Mouse (Mus musculus): Measurements from ENCODE around the gene Hoxc5. TPM values are rescaled to one million over a fixed set of nuclear protein-coding genes. Genes with fewer than 3 reads are reported as not detected.

The Hoxc5 gene
- polyA plus RNA-seq, 1 experiment from 2014 or later = not detected

GRCm38 (mm10) chr15:103005308-103005707, 38.1 kb downstream of the Hoxc5 start:
- peaks cover 99% of the 10 kb centered on the region for H3K27me3 ChIP-seq (ENCODE audit: control insufficient read depth, insufficient read depth, low read length)
- under 1% methylated on average over 17 of the region's 17 CpGs for WGBS
- H3K9ac ChIP-seq (ENCODE audit: low read length) = no peak overlapping the region
- DNase-seq (ENCODE audit: low spot score) = no peak
- H3K4me3 ChIP-seq (ENCODE audit: low read depth, low read length) = no peak overlapping the region
- H3K4me1 ChIP-seq (replicated peaks; ENCODE audit: control insufficient read depth, insufficient read depth, low read length) = no peaks in the 10 kb centered on the region
- H3K27ac ChIP-seq (ENCODE audit: low read depth, low read length) = no peak overlapping the region
- H3K36me3 ChIP-seq (ENCODE audit: control insufficient read depth, insufficient read depth, low read length) = no peaks in the 10 kb centered on the region
- no peaks in the 10 kb centered on the region for H3K9me3 ChIP-seq (ENCODE audit: control insufficient read depth, low read length)
- no peak for ATAC-seq (replicated peaks; ENCODE audit: low FRiP score)
- H3K4me2 ChIP-seq (ENCODE audit: low read depth, low read length, severe bottlenecking) = no peak overlapping the region

GRCm38 (mm10) chr15:103005797-103006196, 38.6 kb downstream of the Hoxc5 start:
- Histone ChIP-seq H3K27ac (ENCODE audit: low read depth, low read length) (no peak overlapping the region), H3K36me3 (ENCODE audit: control insufficient read depth, insufficient read depth, low read length) (no peaks in the 10 kb centered on the region), H3K4me2 (ENCODE audit: low read depth, low read length, severe bottlenecking) (no peak overlapping the region), H3K27me3 (ENCODE audit: control insufficient read depth, insufficient read depth, low read length) (peaks cover 99% of the 10 kb centered on the region), H3K4me1 (replicated peaks; ENCODE audit: control insufficient read depth, insufficient read depth, low read length) (no peaks in the 10 kb centered on the region), H3K9ac (ENCODE audit: low read length) (no peak overlapping the region), H3K4me3 (ENCODE audit: low read depth, low read length) (no peak overlapping the region), H3K9me3 (ENCODE audit: control insufficient read depth, low read length) (no peaks in the 10 kb centered on the region)
- DNase-seq (ENCODE audit: low spot score) (no peak), ATAC-seq (replicated peaks; ENCODE audit: low FRiP score) (no peak)
- 0% methylated on average over 5 of the region's 5 CpGs for WGBS

- 32% methylated on average over 1 of the region's 1 CpGs for WGBS
- H3K4me2 ChIP-seq (ENCODE audit: low read depth, low read length, severe bottlenecking) = no peak overlapping the region
- ATAC-seq (replicated peaks; ENCODE audit: low FRiP score) (no peak), DNase-seq (ENCODE audit: low spot score) (no peak)
- H3K27ac ChIP-seq (ENCODE audit: low read depth, low read length) = no peak overlapping the region
- H3K27me3 ChIP-seq (ENCODE audit: control insufficient read depth, insufficient read depth, low read length) = peaks cover 99% of the 10 kb centered on the region
- H3K4me1 ChIP-seq (replicated peaks; ENCODE audit: control insufficient read depth, insufficient read depth, low read length) = no peaks in the 10 kb centered on the region
- no peaks in the 10 kb centered on the region for H3K9me3 ChIP-seq (ENCODE audit: control insufficient read depth, low read length)
- H3K9ac ChIP-seq (ENCODE audit: low read length) = no peak overlapping the region
- H3K4me3 ChIP-seq (ENCODE audit: low read depth, low read length) = no peak overlapping the region
- no peaks in the 10 kb centered on the region for H3K36me3 ChIP-seq (ENCODE audit: control insufficient read depth, insufficient read depth, low read length)
Measured at GRCm38 (mm10) chr15:103006326-103006725, 39.1 kb downstream of the Hoxc5 start.

- H3K4me2 ChIP-seq (ENCODE audit: low read depth, low read length, severe bottlenecking) = no peak overlapping the region
- ATAC-seq (replicated peaks; ENCODE audit: low FRiP score) (no peak), DNase-seq (ENCODE audit: low spot score) (no peak)
- H3K4me1 ChIP-seq (replicated peaks; ENCODE audit: control insufficient read depth, insufficient read depth, low read length) = no peaks in the 10 kb centered on the region
- no peak overlapping the region for H3K4me3 ChIP-seq (ENCODE audit: low read depth, low read length)
- H3K9ac ChIP-seq (ENCODE audit: low read length) = no peak overlapping the region
- H3K27me3 ChIP-seq (ENCODE audit: control insufficient read depth, insufficient read depth, low read length) = peaks cover 99% of the 10 kb centered on the region
- H3K36me3 ChIP-seq (ENCODE audit: control insufficient read depth, insufficient read depth, low read length) = no peaks in the 10 kb centered on the region
- WGBS = 1% methylated on average over 27 of the region's 27 CpGs
- H3K9me3 ChIP-seq (ENCODE audit: control insufficient read depth, low read length) = no peaks in the 10 kb centered on the region
- no peak overlapping the region for H3K27ac ChIP-seq (ENCODE audit: low read depth, low read length)
Measured at GRCm38 (mm10) chr15:103009265-103010111, 42.2 kb downstream of the Hoxc5 start.

GRCm38 (mm10) chr15:103010112-103010846, 43.0 kb downstream of the Hoxc5 start:
- no peak for DNase-seq (ENCODE audit: low spot score)
- H3K27me3 ChIP-seq (ENCODE audit: control insufficient read depth, insufficient read depth, low read length) = peaks cover 99% of the 10 kb centered on the region
- no peaks in the 10 kb centered on the region for H3K9me3 ChIP-seq (ENCODE audit: control insufficient read depth, low read length)
- H3K4me1 ChIP-seq (replicated peaks; ENCODE audit: control insufficient read depth, insufficient read depth, low read length) = no peaks in the 10 kb centered on the region
- H3K36me3 ChIP-seq (ENCODE audit: control insufficient read depth, insufficient read depth, low read length) = no peaks in the 10 kb centered on the region
- no peak overlapping the region for H3K4me3 ChIP-seq (ENCODE audit: low read depth, low read length)
- no peak overlapping the region for H3K4me2 ChIP-seq (ENCODE audit: low read depth, low read length, severe bottlenecking)
- no peak overlapping the region for H3K9ac ChIP-seq (ENCODE audit: low read length)
- no peak for ATAC-seq (replicated peaks; ENCODE audit: low FRiP score)
- WGBS = under 1% methylated on average over 31 of the region's 31 CpGs
- H3K27ac ChIP-seq (ENCODE audit: low read depth, low read length) = no peak overlapping the region

- WGBS = 2% methylated on average over 28 of the region's 28 CpGs
- no peaks in the 10 kb centered on the region for H3K36me3 ChIP-seq (ENCODE audit: control insufficient read depth, insufficient read depth, low read length)
- H3K9ac ChIP-seq (ENCODE audit: low read length) = no peak overlapping the region
- no peak overlapping the region for H3K27ac ChIP-seq (ENCODE audit: low read depth, low read length)
- H3K4me2 ChIP-seq (ENCODE audit: low read depth, low read length, severe bottlenecking) = no peak overlapping the region
- H3K4me1 ChIP-seq (replicated peaks; ENCODE audit: control insufficient read depth, insufficient read depth, low read length) = no peaks in the 10 kb centered on the region
- H3K4me3 ChIP-seq (ENCODE audit: low read depth, low read length) = no peak overlapping the region
- no peak for DNase-seq (ENCODE audit: low spot score)
- no peak for ATAC-seq (replicated peaks; ENCODE audit: low FRiP score)
- H3K9me3 ChIP-seq (ENCODE audit: control insufficient read depth, low read length) = no peaks in the 10 kb centered on the region
- H3K27me3 ChIP-seq (ENCODE audit: control insufficient read depth, insufficient read depth, low read length) = peaks cover 99% of the 10 kb centered on the region
Measured at GRCm38 (mm10) chr15:103010847-103011555, 43.8 kb downstream of the Hoxc5 start.

- H3K4me2 ChIP-seq (ENCODE audit: low read depth, low read length, severe bottlenecking) = no peak overlapping the region
- no peak overlapping the region for H3K4me3 ChIP-seq (ENCODE audit: low read depth, low read length)
- no peak for DNase-seq (ENCODE audit: low spot score)
Measured at GRCm38 (mm10) chr15:103011928-103012486, 44.8 kb downstream of the Hoxc5 start.

GRCm38 (mm10) chr15:103013238-103013984, 46.2 kb downstream of the Hoxc5 start:
- DNase-seq (ENCODE audit: low spot score) (peak; percentile 75), ATAC-seq (replicated peaks; ENCODE audit: low FRiP score) (no peak)
- no peak overlapping the region for H3K4me3 ChIP-seq (ENCODE audit: low read depth, low read length)
- H3K9me3 ChIP-seq (ENCODE audit: control insufficient read depth, low read length) = no peaks in the 10 kb centered on the region
- H3K4me2 ChIP-seq (ENCODE audit: low read depth, low read length, severe bottlenecking) = no peak overlapping the region
- WGBS = 4% methylated on average over 17 of the region's 17 CpGs
- no peak overlapping the region for H3K9ac ChIP-seq (ENCODE audit: low read length)
- H3K27me3 ChIP-seq (ENCODE audit: control insufficient read depth, insufficient read depth, low read length) = peaks cover 99% of the 10 kb centered on the region
- H3K27ac ChIP-seq (ENCODE audit: low read depth, low read length) = no peak overlapping the region
- no peaks in the 10 kb centered on the region for H3K4me1 ChIP-seq (replicated peaks; ENCODE audit: control insufficient read depth, insufficient read depth, low read length)
- no peaks in the 10 kb centered on the region for H3K36me3 ChIP-seq (ENCODE audit: control insufficient read depth, insufficient read depth, low read length)

More at GRCm38 (mm10) chr15:103011928-103012486, 44.8 kb downstream of the Hoxc5 start:
- under 1% methylated on average over 26 of the region's 26 CpGs for WGBS
- Histone ChIP-seq H3K9me3 (ENCODE audit: control insufficient read depth, low read length) (no peaks in the 10 kb centered on the region), H3K27me3 (ENCODE audit: control insufficient read depth, insufficient read depth, low read length) (peaks cover 99% of the 10 kb centered on the region), H3K4me1 (replicated peaks; ENCODE audit: control insufficient read depth, insufficient read depth, low read length) (no peaks in the 10 kb centered on the region), H3K27ac (ENCODE audit: low read depth, low read length) (no peak overlapping the region), H3K36me3 (ENCODE audit: control insufficient read depth, insufficient read depth, low read length) (no peaks in the 10 kb centered on the region), H3K9ac (ENCODE audit: low read length) (no peak overlapping the region)
- ATAC-seq (replicated peaks; ENCODE audit: low FRiP score) = no peak

Measured in forebrain, embryonic 11.5 days (tissue).